Mouse (Mus musculus) hindbrain, postnatal 0 days (tissue): Measurements from ENCODE around the gene Hoxd4. TPM values are rescaled to one million over a fixed set of nuclear protein-coding genes. Genes with fewer than 3 reads are reported as not detected.
A peak's percentile ranks its signal among the peaks of the same experiment; 100 is the strongest.

ENCODE experiments used
- ATAC-seq: fragments of 200-750 bp; cut with Nextera tagmentation; 2 replicates; pipeline ENCODE4 v1.8.0; 2017; ENCODE audit warnings: mild to moderate bottlenecking, moderate TSS enrichment, moderate library complexity
- DNase-seq: peaks from one replicate; pipeline ENCODE4 v3.0.0-alpha.2; 2015; ENCODE audit warnings: low spot score
- H3K27ac ChIP-seq: fragments of 300-500 bp; sonication (generic); 2 replicates; pipeline ENCODE4 v1.5.1; 2014; ENCODE audit warnings: mild to moderate bottlenecking
- H3K27me3 ChIP-seq: fragments of 300-500 bp; sonication (generic); 2 replicates; pipeline ENCODE4 v1.6.1; 2014; ENCODE audit warnings: low read length, mixed read lengths; ENCODE audit not compliant: insufficient read depth
- H3K36me3 ChIP-seq: fragments of 300-500 bp; sonication (generic); 2 replicates; pipeline ENCODE4 v1.6.1; 2014; ENCODE audit warnings: low read length, mixed read lengths; ENCODE audit not compliant: insufficient read depth
- H3K4me1 ChIP-seq: fragments of 300-500 bp; sonication (generic); 2 replicates; pipeline ENCODE4 v1.6.1; 2014; ENCODE audit warnings: antibody characterized with exemption, low read length, mixed read lengths; ENCODE audit not compliant: insufficient read depth
- H3K4me2 ChIP-seq: fragments of 300-500 bp; sonication (generic); 2 replicates; pipeline ENCODE4 v1.6.1; 2014; ENCODE audit warnings: low read depth, mild to moderate bottlenecking, low read length, moderate library complexity, mixed read lengths
- H3K4me3 ChIP-seq: fragments of 300-500 bp; sonication (generic); 2 replicates; pipeline ENCODE4 v1.5.1; 2014; ENCODE audit warnings: low read length
- H3K9ac ChIP-seq: fragments of 300-500 bp; sonication (generic); replicated peaks from 2 replicates; pipeline ENCODE4 v1.6.1; 2014; ENCODE audit warnings: mild to moderate bottlenecking, low read length, moderate library complexity, mixed read lengths
- H3K9me3 ChIP-seq: fragments of 300-500 bp; sonication (generic); 2 replicates; pipeline ENCODE4 v1.6.1; 2016; ENCODE audit warnings: low read length, mixed read lengths
- CTCF ChIP-seq: IDR thresholded peaks from 2 replicates; pipeline ENCODE4 v1.5.1; 2016; ENCODE audit warnings: antibody characterized with exemption, control low read depth, low read depth
- WGBS: fragments of 180-500 bp; shearing (Covaris S2); extraction: QIAGEN DNeasy Blood & Tissue Kit; methylation state at CpG from one replicate; pipeline ENCODE4 v1.1.7; 2014; 5-methylcytosine and 5-hydroxymethylcytosine counted together
- polyA plus RNA-seq: library from polyadenylated mRNA; unstranded; fragments of >200 nt; fragmentation: Nextera tagmentation; extraction: Ambion mirVana; gene quantifications from 2 replicates; pipeline ENCODE4 v1.2.1, GENCODE M21; 2015
- total RNA-seq: library from RNA; depleted of rRNA; stranded (reverse); fragments of >200 nt; gene quantifications from 2 replicates; pipeline ENCODE4 v1.2.3, GENCODE M21; 2014

The Hoxd4 gene
- total and polyA plus RNA-seq, 2 experiments from 2014 or later: 1.6 to 18.1 TPM

DNA sequence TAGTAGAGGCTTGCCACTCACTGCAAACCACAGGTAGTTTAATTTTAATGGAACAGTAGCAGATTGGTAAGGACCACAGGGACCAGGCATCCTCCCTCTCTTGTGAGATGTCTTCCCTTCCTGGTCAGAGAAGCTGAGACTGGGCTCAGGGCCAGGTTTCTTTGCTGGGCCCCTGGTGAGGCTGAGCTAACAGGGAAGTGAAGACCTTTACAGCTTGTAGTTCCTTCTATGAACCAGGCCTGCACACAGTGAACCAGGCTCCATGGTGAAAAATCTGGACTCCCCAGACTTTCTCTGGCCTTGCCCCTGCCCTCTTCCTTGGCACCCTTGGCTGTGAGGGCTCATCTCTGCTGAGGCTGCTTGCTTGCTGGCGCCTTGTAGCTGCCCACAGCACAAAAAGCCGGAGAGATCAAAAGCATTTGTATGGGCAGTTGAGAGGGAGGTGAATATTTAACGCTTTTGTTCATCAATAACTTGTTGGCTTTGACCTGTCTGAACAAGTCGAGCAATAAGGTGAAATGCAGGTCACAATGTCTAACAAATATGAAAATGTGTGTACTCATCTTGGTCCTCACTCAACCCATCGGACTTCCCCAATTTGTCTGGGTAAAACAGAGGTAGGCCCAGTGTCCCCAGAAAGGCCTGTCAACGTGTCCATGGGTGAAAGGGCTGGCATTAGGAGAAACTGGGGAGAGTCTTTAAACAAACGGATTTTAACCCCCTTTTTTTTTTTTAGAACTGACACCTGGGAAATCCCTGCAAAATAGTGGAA is 12.7 kb downstream of the Hoxd4 start:
- ATAC-seq (no peak), DNase-seq (no peak)
- H3K9ac ChIP-seq: no peak overlapping the region
- no peak overlapping the region for H3K4me3 ChIP-seq
- WGBS: 13% methylated on average over 7 of the region's 7 CpGs
- no peaks in the 10 kb centered on the region for H3K36me3 ChIP-seq
- no peak overlapping the region for H3K4me2 ChIP-seq
- H3K27ac ChIP-seq: no peak overlapping the region
- TF ChIP-seq CTCF: no peak
- no peaks in the 10 kb centered on the region for H3K9me3 ChIP-seq
- H3K27me3 ChIP-seq: peaks cover 89% of the 10 kb centered on the region
- H3K4me1 ChIP-seq: no peaks in the 10 kb centered on the region

DNA sequence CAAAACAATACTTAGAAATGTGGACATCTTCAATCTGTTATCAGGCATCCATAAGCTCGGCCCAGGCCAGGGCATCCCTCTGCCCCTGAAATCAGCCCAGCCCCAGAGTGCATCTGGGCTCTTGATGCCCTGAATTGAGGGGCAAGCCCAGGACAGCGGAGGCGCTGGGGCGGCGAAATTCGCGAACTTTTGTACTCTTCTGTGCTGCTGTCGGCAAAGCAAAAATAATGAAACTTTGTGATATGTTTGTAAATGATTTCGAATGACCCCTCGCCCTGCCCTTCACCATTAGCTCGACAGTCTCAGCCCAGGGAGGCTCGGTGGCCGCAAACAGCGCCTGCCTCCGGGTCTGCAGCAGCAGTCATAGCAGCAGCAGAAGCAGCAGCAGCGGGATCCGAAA is 13.4 kb downstream of the Hoxd4 start:
- Histone ChIP-seq H3K4me1 (no peaks in the 10 kb centered on the region), H3K27me3 (peaks cover 89% of the 10 kb centered on the region), H3K9ac (no peak overlapping the region), H3K9me3 (no peaks in the 10 kb centered on the region), H3K36me3 (no peaks in the 10 kb centered on the region), H3K4me2 (no peak overlapping the region), H3K4me3 (no peak overlapping the region), H3K27ac (no peak overlapping the region)
- no peak for DNase-seq
- ATAC-seq: no peak
- TF ChIP-seq CTCF: no peak
- WGBS: 8% methylated on average over 17 of the region's 17 CpGs

DNA sequence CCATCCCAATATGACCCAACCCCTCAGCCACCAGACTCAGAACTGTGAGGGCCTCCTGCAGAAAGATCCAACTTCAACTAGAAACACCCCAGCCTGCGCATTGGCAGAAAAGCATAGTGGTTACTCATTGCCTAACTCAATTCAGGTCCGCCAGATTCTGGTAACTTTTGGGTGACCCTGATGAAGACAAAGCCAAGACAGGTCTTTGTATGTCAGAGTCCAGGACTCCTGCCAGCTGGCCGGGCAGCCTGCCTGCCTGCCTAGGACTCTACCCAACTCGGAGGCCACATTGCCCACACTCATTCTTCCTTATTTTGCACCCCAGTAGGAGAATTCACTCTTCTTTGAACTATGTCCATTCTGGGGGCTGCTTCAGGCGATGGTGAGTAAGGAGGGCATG is 14.8 kb downstream of the Hoxd4 start, which contains the start of gene Gm28230:
Gene Gm28230, plus strand, starts transcription at position 178 of the 400 bp plus-strand sequence.
- H3K4me1 ChIP-seq: no peaks in the 10 kb centered on the region
- peak within 1 kb of the TSS; percentile 35 for H3K9ac ChIP-seq
- H3K27ac ChIP-seq: peak within 1 kb of the TSS; percentile 56
- peaks cover 89% of the 10 kb centered on the region for H3K27me3 ChIP-seq
- no peak for TF ChIP-seq CTCF
- no peaks in the 10 kb centered on the region for H3K36me3 ChIP-seq
- peak; percentile 46; the same call in 1 of the 2 replicates for ATAC-seq
- no peaks in the 10 kb centered on the region for H3K9me3 ChIP-seq
- WGBS: 7% methylated on average over 5 of the region's 5 CpGs
- H3K4me3 ChIP-seq: peak within 1 kb of the TSS; percentile 41
- H3K4me2 ChIP-seq: peak within 1 kb of the TSS; percentile 50
- DNase-seq: no peak

DNA sequence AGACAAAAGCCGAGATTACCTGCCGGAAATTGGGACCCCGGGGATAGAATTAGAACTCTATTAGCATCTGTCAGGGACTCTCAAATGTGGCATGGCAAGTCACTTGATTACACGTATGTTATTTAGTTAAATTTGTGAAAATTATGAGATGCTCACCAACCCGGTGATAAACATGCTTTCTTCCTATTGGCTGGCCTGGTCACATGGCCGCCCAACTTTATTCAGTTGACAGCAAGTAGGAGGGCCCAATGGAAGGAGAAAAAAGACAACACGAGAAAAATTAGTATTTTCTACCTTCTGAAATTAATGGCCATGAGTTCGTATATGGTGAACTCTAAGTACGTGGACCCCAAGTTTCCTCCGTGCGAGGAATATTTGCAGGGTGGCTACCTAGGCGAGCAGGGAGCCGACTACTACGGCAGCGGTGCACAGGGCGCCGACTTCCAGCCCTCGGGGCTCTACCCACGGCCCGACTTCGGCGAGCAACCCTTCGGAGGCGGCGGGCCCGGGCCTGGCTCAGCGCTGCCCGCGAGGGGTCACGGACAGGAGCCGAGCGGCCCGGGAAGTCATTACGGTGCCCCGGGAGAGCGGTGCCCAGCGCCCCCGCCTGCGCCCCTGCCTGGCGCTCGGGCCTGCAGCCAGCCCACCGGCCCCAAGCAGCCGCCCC is 15.4 kb downstream of the Hoxd4 start:
- Histone ChIP-seq H3K4me1 (no peaks in the 10 kb centered on the region), H3K4me2 (peak overlapping the region; percentile 50), H3K27ac (peak overlapping the region; percentile 56), H3K27me3 (peaks cover 89% of the 10 kb centered on the region), H3K9me3 (no peaks in the 10 kb centered on the region), H3K4me3 (peak overlapping the region; percentile 41), H3K36me3 (no peaks in the 10 kb centered on the region), H3K9ac (peak overlapping the region; percentile 35)
- ATAC-seq (0 out of 2 replicates have a peak, but pooled peaks have one; percentile 50), DNase-seq (no peak)
- no peak for TF ChIP-seq CTCF
- 1% methylated on average over 43 of the region's 43 CpGs for WGBS

DNA sequence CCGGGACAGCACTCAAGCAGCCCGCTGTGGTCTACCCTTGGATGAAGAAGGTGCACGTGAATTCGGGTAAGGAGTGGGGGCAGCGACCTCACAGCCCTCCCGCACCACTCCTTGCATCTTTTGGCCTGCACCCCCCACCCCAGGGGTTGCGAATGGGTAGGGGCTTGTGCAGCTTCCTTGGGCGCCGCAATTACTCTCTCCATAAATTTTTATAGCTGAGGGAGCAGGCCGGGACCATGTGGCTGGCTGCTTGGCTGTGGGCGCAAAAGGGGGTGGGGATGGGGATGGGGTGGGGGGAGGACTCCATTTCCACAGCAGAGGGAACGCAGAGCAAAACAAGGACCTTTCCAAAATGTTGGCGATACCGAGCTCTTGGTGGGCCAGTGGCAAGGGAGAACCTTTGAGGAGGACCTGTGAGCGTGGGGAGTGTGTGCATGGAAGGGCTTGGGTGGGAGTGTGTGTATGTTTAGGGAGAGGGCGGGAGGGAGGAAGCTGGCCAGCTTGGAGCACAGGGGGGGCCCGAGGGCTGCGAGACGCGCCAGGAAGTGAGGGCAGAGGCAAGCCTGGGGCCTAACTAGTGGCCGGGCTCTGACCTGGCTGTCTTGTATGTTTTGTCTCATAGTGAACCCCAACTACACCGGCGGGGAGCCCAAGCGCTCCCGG is 16.0 kb downstream of the Hoxd4 start:
- peaks cover 85% of the 10 kb centered on the region for H3K27me3 ChIP-seq
- peak overlapping the region; percentile 50 for H3K4me2 ChIP-seq
- H3K4me3 ChIP-seq: peak overlapping the region; percentile 41
- no peak for DNase-seq
- peak overlapping the region; percentile 56 for H3K27ac ChIP-seq
- no peak for TF ChIP-seq CTCF
- H3K9me3 ChIP-seq: no peaks in the 10 kb centered on the region
- ATAC-seq: peak; percentile 30; the same call in 1 of the 2 replicates
- WGBS: 3% methylated on average over 25 of the region's 25 CpGs
- peak overlapping the region; percentile 35; the same call in 1 of the 2 replicates for H3K9ac ChIP-seq
- no peaks in the 10 kb centered on the region for H3K36me3 ChIP-seq
- H3K4me1 ChIP-seq: no peaks in the 10 kb centered on the region

DNA sequence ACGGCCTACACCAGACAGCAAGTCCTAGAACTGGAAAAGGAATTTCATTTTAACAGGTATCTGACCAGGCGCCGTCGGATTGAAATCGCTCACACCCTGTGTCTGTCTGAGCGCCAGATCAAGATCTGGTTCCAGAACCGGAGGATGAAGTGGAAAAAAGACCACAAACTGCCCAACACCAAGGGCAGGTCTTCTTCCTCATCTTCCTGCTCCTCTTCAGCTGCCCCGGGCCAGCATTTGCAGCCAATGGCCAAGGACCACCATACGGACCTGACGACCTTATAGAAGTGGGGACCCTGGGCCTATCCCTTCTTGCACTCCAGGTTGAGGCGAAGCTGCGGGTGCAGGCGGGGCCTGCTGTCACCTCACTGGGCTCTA is 16.6 kb downstream of the Hoxd4 start:
- ATAC-seq: no peak
- WGBS: 11% methylated on average over 13 of the region's 13 CpGs

More for the DNA sequence above, 16.6 kb downstream of the Hoxd4 start:
- Histone ChIP-seq H3K4me1 (no peaks in the 10 kb centered on the region), H3K4me2 (peak overlapping the region; percentile 50), H3K9me3 (no peaks in the 10 kb centered on the region), H3K27ac (peak overlapping the region; percentile 56; the same call in 1 of the 2 replicates), H3K9ac (peak overlapping the region; percentile 35; the same call in 1 of the 2 replicates), H3K36me3 (no peaks in the 10 kb centered on the region), H3K4me3 (peak overlapping the region; percentile 41), H3K27me3 (peaks cover 80% of the 10 kb centered on the region)
- no peak for TF ChIP-seq CTCF
- DNase-seq: no peak
